Mouse (Mus musculus) splenic B cell, adult 2 months (primary cell): ENCODE data around the gene Irx6.

Experiments used
- DNase-seq: peaks from one replicate; pipeline ENCODE4 v3.0.0-alpha.2; 2011; ENCODE audit warnings: low read depth, low spot score
- H3K27me3 ChIP-seq: 2 replicates; pipeline ENCODE4 v1.6.1; 2012; ENCODE audit warnings: mild to moderate bottlenecking, low read length, moderate library complexity, mixed read lengths; ENCODE audit not compliant: control insufficient read depth, poor library complexity, insufficient read depth, severe bottlenecking
- H3K36me3 ChIP-seq: 2 replicates; pipeline ENCODE4 v1.6.1; 2012; ENCODE audit warnings: mild to moderate bottlenecking, low read length, moderate library complexity, mixed read lengths; ENCODE audit not compliant: control insufficient read depth, poor library complexity, insufficient read depth, severe bottlenecking

Irx6 gene

DNA sequence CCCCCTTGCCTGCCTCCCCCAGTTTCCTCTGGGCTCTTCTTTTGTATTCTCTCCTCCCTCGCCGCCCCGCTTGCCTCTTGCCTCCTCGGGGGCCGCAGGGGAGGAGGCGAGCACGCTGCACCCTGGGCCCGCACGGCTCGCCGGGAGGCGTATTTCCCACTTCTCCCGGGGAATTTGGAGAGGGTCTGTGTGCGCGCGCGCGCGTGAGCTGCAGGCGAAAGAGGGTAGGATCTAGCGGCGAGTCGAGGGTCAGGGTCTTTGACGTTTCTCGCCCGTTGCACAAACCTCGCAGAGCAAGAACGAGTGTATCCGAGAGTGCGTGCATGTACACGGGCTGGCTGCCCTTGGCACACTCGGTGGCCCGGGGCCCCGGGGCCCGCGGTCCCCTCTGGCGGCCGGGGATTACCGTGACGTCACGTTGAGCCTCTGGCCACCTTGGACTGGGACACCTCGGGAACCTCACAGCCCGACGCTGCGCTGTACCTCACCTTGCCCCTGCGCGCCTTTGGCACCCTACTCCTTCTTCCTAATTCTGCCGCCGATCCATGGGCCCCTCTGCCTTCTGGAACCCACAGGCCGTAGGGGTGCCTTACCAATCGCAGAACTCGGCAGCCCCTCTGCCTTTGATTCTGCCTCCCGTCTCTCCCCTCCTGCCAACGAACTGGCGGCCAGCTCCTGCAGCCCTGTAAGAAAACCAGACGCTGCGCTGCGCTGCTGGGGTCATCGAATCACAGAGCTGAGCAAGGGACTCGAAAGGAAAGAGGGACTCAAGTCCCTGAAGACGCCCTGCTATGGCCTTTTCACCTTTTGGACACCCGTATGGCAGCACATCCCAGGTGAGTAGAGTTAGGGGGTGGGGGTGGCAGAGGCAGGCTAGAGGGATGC, at the start of gene Irx6:
Gene Irx6, plus strand, starts transcription at position 45 of the 885 bp plus-strand sequence.
- Histone ChIP-seq H3K36me3 (no peaks in the 10 kb centered on the region), H3K27me3 (no peaks in the 10 kb centered on the region)
- no peak for DNase-seq

DNA sequence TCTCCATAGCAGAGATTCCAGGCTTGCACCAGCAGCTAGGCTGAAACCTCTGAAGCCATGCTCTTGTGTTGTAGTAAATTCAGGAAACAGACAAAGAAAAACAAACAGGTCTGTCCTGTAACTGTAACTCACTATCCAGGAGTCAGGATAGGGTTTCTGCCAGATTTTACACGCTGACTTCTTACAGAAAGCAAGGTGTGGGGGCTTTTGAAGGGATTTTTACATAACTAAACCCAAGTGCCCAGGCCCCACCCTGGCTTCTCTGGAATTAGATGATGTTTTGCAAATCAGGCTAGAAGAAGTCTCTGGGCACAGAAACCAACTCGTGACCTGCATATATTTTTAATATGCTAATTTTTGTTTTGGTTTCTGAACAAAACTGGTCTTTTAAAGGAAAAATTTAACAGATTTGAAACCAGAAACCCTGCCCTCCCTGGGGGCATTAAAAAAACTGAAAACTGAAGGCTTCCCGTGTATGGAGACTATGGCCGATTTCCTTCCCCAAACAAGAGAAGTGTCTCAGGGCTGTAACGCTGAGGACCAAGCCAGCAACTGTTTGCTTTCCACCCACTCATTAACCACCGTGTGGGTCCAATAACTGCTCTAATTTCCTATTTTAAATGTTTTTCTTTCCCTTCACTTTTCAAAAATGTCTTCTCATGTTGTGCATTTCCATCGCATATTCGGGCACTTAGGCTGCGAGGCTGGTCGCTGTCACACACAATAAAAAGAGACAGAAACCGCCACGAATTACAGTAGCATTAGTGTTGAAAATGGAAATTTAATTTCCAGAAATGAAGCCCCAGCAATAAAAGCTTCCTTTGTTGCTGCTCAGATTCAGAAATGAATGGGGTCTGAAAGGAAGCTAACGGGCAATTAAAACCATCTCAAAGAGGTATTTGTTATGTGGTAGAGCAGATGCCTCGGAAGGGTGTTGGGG, 45.1 kb upstream of the Irx6 start:
- H3K36me3 ChIP-seq, result no peaks in the 10 kb centered on the region

DNA sequence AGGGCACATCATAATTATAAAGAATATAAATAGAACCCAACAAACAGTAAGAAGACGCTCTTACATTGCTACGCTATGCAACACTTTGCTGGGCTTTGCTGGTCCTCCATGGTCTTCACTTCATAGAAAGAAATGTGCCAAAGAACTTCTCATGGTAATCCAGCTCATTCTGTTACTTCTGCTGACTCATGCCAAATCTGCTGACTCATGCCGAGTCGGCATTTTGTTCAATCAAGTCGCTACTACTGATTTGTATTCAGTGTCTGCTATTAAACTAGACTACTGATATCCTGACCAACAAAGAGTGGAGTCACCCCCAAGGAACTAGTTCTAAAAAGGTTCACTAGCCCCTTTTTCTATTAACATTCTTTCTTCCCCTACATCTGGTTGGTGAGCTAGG, 40.9 kb upstream of the Irx6 start:
- no peak for DNase-seq
- H3K27me3 ChIP-seq, result no peaks in the 10 kb centered on the region
- H3K36me3 ChIP-seq, result no peaks in the 10 kb centered on the region

More for the DNA sequence above, 45.1 kb upstream of the Irx6 start:
- no peaks in the 10 kb centered on the region for H3K27me3 ChIP-seq
- DNase-seq, result no peak

DNA sequence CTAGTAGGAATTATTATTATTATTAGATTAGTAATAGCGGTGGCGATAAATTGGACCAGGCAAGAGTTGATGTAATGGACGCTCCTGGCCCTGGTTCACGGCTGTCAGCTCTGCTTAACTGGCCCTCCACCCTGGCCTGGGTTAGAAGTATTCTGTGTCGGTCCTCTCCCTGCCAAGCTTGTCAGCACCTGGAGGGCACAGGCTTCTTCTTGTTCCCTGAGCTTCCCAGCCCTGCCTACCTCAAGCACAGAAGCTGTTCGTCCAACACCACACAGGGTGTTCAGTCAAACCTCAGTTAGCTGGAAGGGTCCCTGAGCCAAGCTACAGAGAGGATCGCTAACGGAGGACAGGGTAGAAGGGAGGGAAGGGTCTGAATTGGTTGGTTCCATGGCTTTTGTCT, 33.3 kb upstream of the Irx6 start:
- no peak for DNase-seq
- H3K27me3 ChIP-seq, result no peaks in the 10 kb centered on the region
- H3K36me3 ChIP-seq, result no peaks in the 10 kb centered on the region

DNA sequence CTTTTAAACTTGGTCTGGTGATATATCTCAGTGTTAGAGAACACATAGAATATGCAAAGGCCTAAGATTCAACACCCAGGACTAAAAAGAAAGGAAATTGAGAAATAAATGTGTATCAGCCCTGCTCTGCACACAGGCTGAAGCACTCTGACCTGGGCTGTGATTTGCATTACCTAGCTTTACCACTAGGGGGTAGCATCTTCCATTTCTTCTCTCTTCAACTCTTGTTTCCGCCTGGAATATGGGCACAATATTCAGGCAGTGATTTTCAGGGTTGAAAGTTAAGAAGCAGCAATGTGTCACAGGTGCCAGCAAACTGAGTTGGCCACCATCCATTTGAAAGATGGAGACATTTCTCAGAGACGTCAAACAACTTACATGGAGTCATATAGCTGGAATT, 27.5 kb upstream of the Irx6 start:
- H3K27me3 ChIP-seq, result no peaks in the 10 kb centered on the region
- H3K36me3 ChIP-seq, result no peaks in the 10 kb centered on the region
- peak; percentile 6 for DNase-seq

DNA sequence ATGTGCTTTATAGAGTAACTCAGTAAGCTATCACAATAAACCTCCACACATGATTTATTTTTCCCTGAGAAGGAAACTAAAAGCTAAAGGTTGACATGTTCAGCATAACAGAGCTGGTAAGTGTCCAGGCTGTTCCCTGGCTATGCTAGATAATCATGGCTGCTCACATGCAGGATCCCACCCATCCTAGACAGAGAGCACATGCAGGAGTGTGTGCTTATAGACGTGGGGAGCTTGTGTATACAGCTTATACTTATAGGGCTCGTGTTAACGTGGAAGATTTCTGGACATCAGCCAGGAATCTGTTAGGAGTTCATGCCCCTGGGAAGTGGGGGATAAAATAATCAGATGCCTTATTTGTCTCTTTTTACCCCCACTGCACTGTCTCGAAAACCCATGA, 9.9 kb upstream of the Irx6 start:
- DNase-seq, result no peak
- Histone ChIP-seq H3K27me3 (no peaks in the 10 kb centered on the region), H3K36me3 (no peaks in the 10 kb centered on the region)

DNA sequence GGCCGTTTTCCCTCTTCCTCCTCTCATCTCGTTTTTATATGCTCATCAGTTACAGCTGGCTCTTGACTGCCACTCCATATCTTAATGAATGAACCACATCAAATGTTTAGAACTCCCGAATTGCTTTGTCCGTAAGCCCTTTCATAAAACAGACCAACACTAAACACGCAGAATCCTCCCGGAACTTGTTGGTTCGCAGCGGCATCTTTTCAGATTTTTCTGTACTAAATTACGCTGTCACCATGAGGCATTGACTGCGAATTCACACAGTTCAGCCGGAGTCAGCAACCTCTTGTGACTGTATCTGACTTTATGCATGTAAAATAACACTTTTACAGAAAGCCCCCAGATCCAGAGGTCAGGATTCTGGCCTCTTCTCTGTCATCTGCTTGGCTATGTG, 3.9 kb upstream of the Irx6 start:
- H3K36me3 ChIP-seq, result no peaks in the 10 kb centered on the region
- no peak for DNase-seq
- no peaks in the 10 kb centered on the region for H3K27me3 ChIP-seq

DNA sequence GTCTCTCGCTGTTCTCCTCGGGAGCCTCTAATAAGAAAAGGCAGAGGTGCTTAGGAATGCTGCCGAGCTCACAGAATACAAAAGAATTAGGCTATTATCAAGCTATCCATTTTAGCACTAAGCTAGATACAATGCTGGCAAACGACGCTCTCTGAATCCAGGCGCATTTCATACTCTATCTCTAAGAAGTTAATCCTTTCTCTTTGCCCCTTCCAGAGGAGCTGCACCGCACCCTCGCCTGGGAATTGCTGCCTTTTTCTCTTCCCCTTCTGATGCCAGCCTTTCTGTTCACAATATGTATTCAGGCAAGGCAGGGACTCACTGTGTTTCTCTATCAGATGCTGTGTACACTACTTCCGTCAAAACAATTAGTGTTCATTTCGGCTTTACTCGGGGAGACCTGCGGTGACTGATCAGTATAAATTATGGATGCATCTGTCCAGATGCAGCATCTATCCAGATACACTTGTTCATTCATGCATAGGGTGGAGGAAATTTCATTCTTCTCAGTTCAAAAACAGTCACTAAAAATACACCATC, 3.4 kb upstream of the Irx6 start:
- no peaks in the 10 kb centered on the region for H3K36me3 ChIP-seq
- no peak for DNase-seq

DNA sequence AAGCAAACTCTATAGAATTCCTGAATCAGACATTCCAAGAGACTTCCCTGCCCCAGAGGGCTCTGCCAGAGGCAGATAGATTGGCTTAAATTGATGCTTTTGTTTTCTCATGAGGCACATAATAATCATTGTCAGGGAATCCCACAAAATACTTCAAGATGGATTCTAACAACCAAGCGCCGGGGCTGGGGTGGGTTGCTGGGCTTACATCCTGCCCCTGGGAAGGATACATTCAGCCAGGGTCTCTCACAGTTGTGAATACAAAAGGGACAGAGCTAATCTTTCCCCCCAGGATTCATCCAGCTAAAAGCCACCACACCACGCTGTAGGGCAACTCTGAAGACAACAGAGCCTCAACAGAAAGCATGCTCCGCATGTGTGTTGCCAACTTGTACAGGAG, 2.2 kb upstream of the Irx6 start:
- DNase-seq, result no peak
- no peaks in the 10 kb centered on the region for H3K36me3 ChIP-seq
- H3K27me3 ChIP-seq, result no peaks in the 10 kb centered on the region

More for the DNA sequence above, 3.4 kb upstream of the Irx6 start:
- no peaks in the 10 kb centered on the region for H3K27me3 ChIP-seq

DNA sequence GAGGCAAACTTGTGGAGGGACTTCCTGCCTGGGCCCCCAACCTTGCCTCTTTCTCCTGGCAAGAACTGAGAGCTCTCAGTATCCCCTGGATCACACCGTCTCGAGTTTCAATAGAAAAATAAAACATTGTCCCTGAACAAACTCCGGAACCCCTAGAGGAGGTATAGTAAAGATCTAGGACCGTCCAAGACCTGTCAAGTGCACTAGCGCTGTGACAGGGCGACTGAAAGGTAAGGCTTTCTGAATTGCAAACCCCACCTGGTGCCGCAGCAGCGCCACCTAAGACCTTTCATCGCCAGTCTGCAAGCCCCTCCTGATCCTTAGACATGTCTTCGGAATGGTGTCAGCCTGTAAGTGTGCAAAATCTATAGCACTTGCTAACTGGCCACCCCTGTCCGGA, 987 bp upstream of the Irx6 start:
- H3K27me3 ChIP-seq, result no peaks in the 10 kb centered on the region
- no peak for DNase-seq

DNA sequence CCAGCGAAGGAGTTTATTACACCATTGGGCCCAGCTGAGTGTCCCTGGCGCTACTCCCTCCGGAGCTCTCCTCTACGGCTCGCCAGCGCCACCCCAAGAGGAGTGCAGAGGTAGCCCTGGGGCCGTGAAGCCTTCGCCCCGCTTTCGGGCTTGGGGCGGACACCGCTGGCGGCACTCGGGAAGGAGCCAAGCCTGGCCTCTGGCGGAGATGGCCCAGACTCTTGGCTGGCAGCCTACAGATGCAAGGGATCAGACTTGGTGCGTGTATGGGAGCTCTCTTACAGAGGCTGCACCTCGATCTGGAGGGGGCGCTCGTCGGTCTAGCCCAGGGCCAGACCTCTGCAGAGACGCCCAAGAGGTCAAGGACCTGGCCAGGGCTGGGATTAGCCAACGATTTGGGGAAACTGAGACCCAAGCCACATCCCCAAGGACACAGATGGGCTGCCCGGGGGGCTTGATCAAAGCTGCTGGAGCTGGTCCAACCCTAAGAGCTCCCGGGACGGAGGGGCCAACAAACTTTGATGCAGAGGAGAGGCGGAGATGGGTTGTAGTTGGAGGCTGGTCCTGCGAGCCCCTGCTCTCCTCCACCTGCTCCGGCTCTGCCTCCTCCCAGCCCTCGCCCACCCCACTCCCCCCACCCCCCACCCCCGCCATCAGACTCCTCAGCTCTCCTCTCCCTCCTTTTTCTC, 389 bp upstream of the Irx6 start:
- no peaks in the 10 kb centered on the region for H3K27me3 ChIP-seq
- no peak for DNase-seq
- no peaks in the 10 kb centered on the region for H3K36me3 ChIP-seq

More for the DNA sequence above, 987 bp upstream of the Irx6 start:
- H3K36me3 ChIP-seq, result no peaks in the 10 kb centered on the region

DNA sequence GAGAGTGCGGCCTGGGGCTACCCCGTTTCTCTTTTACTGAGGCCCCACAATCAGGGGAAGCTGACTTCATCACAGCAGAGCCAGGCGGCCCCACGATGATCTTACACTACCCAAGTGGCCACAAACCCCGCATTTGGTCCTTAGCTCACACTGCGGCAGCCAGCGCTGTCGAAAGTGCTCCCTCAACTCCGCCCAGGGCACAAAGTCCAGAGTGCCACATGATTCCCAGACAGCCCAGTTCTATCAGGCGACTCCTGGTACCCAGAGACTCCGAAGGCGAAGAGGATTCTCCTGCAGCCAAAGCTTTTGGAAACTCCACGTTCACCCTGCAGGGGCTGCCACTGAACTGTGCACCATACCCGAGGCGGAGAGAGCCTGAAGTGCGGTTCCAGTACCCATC, 4.3 kb downstream of the Irx6 start:
- H3K36me3 ChIP-seq, result no peaks in the 10 kb centered on the region
- DNase-seq, result no peak
- no peaks in the 10 kb centered on the region for H3K27me3 ChIP-seq

DNA sequence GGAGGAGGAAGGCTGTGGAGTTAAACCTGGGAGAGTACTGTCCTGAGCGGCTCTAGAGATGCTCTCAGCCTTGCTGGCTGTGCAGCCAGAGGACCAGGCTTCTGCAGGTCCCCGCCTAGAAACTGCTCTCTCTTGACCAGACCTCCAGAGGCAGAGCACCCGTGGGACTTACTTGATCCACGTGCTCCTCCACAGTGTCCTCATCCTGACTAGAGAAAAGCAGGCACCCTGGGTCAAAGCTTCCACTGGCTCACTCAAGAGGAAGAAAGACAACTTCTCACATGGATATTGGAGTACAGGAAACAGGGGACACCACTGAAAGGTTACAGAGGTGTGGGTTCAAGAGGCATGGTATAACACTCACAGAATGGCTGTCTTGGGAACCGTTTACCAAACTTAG, 23.3 kb downstream of the Irx6 start:
- DNase-seq, result no peak
- Histone ChIP-seq H3K36me3 (no peaks in the 10 kb centered on the region), H3K27me3 (no peaks in the 10 kb centered on the region)

DNA sequence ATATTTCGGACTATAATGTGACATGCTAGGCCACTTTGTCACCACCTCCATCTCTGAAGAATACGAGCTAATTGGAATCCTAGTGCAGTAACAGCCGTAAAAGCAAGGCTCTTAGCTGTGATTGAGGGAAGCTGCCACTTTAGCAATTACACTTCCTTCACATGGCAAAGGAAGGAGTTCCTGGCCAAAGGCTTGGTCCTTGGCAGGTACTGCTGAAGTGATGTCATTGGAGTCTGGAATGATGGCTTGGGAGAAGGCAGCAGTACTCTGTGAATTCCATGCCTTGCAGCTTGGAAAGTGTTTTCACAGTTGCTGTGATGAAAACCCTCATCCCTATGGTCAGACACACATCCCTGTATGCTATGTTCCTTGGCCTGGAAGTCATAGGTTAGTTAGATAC, 24.3 kb downstream of the Irx6 start:
- no peaks in the 10 kb centered on the region for H3K27me3 ChIP-seq
- DNase-seq, result no peak
- no peaks in the 10 kb centered on the region for H3K36me3 ChIP-seq
